Mouse (Mus musculus) mouse trophoblast stem cell (cell line): Measurements from ENCODE around the gene Polr2h.

Experiments used
- in situ Hi-C, 2 experiments: fragments of 300-500 bp; cut with MseI, MboI; formaldehyde crosslinking; loops; 2 replicates in 1 of 2; 3 replicates in 1 of 2; pipeline ENCODE4 v1.15.1; 2025

Polr2h gene

GRCm38 (mm10) chr16:20722736-20723135 is 5.3 kb downstream of the Polr2h start:
- in situ Hi-C loops: no loop called here

GRCm38 (mm10) chr16:20723247-20723646 is 5.8 kb downstream of the Polr2h start:
- in situ Hi-C loops: no loop called here

GRCm38 (mm10) chr16:20724338-20724748 is 6.9 kb downstream of the Polr2h start:
- in situ Hi-C loops: no loop called here

- in situ Hi-C loops: loop anchor here (5.0 kb wide), 1 partner anchor 37 kb away; no protein-coding TSS in a partner anchor
These were observed 7.9 kb downstream of the Polr2h start for GRCm38 (mm10) chr16:20725321-20725720.

- in situ Hi-C loops: loop anchor here (5.0 kb wide), 1 partner anchor 37 kb away; no protein-coding TSS in a partner anchor
These were observed 8.3 kb downstream of the Polr2h start for GRCm38 (mm10) chr16:20725750-20726149.

DNA sequence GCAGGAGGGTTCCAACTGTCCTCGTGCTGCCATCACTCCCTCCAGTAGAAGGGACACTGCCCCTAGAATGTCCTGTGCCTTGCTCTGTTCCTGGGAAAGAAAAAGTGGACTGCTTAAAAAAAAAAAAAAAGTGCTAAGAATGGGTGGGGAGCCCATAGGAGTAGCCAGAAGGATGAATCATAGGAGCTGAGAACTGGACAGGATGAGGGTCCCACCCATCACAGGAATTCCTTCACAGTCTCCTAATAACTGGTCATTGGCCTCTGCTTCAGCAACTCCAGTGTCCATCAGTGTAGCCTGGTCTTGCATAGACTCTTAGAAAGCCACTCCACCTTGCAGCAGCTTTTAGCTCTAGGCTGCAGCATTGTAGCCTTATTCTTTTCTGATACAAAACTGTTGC is 8.9 kb downstream of the Polr2h start:
- in situ Hi-C loops: loop anchor here (5.0 kb wide), 1 partner anchor 36 kb away; no protein-coding TSS in a partner anchor

DNA sequence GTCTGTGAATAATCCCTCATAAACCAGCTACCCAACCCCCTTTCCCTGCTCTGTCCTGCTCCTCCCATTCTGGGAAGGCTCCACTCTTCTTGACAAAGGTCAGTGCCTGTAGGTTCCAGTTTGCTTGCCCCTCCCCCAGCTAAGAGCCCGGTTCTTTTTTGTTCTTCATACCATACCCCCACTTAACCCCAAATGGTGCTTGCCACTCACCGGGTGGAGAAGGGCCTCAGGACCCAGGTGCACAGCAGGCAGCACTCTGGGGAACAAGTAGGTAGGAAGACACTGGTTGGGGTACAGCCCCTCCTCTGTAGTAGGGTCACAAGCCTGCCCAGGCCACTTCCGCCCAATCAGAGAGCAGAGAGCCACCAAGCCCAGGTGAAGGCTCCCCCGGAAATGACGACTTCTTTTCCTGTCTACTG is 12.8 kb downstream of the Polr2h start:
- in situ Hi-C loops: no loop called here

DNA sequence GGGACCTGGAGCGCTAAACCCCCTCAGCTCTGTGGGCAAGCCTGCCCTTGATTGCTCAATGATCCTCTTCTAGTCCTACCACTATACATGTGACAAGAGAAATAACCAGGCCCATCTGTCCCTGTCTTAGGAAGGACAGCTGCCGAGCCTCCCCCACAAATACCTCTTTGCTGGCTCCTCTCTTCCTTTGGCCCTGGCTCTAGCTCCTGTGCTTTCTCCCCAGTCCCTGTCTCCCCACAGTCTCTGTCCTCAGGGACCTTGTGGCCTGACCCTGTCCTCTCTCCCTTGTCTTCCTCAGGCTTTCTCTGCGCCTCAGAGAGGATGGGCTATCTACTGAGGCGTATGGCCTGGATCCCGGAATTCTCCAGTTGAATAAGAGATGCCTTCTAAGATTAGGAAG is 14.2 kb downstream of the Polr2h start:
- in situ Hi-C loops: no loop called here

DNA sequence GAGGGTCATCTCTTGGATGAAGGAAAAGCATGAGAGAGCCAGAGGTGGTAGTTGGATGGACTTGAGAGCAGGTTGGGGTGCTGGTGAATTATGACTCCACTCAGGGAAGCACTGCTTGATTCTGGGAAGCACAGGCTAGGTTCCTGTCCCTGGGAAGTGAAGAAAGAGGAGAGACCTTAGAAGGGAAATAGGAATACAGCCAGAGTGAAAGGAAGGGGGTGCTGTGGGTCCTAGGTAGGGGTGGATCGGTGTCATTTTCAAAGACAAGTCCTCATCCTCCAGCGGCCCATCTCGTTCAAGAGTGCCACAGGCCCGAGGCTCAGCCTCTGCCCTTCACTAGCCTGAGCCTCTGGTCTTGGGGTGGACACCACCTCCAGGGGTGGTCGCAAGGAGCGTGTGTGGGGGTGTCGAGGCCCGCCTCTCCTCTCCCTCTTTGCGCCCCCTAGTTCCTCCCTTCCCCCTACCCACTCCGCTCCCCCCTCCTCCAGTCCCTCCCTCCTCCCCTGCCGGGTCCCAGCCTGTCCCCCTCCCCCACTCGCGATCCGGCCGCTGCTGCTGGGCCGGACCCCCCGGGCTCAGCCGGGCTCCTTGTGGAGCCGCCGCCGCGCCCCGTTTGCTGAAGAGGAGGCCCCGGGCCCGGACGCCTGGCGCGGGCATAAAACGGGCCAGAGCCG is 14.9 kb downstream of the Polr2h start:
- in situ Hi-C loops: no loop called here

DNA sequence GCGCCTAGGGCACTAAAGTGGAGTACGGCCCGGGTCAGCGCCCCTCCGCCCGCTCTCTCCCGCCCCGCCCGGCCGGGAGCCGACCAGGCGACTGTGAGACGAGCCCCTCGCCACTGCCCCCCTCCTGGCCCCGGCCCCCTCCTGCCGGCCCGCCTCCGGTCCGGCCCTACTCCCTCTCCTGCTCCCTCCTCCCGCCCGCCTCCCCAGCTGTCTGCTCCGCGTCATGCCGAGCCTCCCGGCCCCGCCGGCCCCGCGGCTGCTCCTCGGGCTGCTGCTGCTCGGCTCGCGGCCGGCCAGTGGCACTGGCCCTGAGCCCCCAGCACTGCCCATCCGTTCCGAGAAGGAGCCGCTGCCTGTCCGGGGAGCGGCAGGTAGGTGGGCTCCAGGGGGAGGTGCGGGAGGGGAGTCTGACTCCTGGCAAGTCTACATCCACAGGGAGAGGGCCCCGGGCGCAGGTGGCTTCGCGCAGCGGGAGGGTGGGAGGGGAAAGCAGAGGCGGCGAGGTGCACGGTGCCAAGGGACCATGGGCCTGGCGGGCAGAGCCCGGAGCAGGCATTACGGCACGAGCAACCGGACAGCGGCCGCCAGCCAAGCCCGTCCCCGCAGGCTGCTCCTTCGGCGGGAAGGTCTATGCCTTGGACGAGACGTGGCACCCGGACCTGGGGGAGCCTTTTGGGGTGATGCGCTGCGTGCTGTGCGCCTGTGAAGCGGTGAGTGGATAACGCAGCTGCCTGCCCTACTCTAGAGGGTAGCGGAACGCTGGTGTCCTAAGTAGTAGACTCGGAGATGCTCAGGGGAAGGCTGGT is 15.7 kb downstream of the Polr2h start, which contains the start of gene Chrd:
Chrd (plus strand) TSS at position 203 of the 806 bp plus-strand sequence.
- in situ Hi-C loops: no loop called here

DNA sequence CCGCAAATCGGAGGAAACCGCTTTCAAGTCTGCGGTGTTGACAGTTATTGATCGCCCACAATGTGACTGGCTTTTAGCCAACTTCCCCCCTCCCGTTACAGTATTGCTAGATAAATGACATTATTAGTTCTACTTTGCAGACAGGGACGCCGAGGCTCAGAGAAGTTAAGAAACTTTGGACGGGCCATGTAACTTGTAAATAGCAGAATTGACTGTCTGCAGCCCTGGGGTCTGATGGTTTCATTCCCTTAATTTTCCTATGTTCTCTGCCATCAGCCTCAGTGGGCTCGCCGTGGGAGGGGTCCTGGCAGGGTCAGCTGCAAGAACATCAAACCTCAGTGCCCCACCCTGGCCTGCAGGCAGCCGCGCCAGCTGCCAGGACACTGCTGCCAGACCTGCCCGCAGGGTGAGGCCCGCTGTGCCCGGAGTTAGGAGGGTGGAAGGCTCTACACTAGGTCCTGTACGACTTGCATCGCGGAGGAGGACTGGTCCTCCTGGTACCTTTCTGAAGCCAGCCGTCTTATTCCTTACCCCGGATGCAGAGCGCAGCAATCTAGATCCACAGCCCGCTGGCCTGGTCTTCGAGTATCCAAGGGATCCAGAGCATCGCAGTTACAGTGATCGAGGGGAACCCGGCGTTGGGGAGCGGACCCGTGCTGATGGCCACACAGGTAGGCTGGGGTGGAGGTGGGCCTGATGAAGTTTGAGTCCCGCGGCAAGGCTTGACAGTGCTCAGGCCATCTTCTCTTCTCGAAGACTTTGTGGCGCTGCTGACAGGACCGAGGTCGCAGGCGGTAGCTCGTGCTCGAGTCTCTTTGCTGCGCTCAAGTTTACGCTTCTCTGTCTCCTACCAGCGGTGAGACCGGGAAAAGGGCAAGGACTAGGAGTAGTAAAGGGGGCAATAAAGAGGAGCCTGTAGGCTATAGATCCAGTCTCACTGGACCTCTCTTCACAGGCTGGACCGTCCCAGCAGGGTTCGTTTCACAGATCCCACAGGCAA is 16.6 kb downstream of the Polr2h start, which contains the start of gene Thpo:
Thpo (minus strand) TSS at position 781 of the 1,000 bp plus-strand sequence.
- in situ Hi-C loops: no loop called here

GRCm38 (mm10) chr16:20735651-20736050 is 18.2 kb downstream of the Polr2h start:
- in situ Hi-C loops: no loop called here

DNA sequence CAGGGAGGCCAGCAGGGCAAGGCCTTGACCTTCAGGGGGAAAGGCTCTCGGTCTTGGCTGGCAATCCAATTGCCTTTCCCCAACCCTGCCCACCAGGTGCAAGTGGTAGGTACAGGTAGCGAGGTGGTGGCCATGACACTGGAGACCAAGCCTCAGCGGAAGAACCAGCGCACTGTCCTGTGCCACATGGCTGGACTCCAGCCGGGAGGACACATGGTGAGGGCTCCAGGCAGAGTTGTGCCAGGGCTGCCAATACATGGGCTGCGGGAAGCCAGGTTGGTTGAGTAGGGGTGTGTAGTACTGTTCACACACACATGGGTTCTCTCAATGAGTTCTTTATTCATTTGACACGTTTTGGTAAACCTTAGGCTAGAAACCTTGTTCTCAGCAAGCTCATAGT is 18.7 kb downstream of the Polr2h start:
- in situ Hi-C loops: no loop called here

- in situ Hi-C loops: no loop called here
These were observed 19.4 kb downstream of the Polr2h start for GRCm38 (mm10) chr16:20736823-20737222.

- in situ Hi-C loops: no loop called here
These were observed 22.4 kb downstream of the Polr2h start for GRCm38 (mm10) chr16:20739845-20740244.

- in situ Hi-C loops: no loop called here
These were observed 29.2 kb downstream of the Polr2h start for GRCm38 (mm10) chr16:20746641-20747040.

GRCm38 (mm10) chr16:20750518-20750917 is 33.1 kb downstream of the Polr2h start:
- in situ Hi-C loops: no loop called here

DNA sequence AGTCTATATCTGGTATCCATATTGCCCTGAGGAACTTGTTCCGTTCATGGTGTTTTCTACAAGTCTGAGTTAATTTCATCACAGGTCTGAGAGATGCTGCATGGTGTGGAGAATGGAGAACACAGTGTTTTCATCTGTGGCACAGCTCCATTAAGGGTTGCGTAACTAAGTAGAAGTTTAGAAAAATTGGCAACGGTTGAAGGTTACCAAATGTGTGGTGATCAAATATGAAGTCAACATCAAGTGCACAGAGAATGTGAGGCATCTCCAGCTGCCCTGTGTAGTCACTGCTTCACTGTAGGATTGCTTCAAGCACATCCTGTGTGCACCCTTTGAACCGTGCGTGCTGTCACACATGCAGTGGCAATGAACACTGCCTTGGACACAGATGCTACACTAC is 38.6 kb downstream of the Polr2h start:
- in situ Hi-C loops: no loop called here

DNA sequence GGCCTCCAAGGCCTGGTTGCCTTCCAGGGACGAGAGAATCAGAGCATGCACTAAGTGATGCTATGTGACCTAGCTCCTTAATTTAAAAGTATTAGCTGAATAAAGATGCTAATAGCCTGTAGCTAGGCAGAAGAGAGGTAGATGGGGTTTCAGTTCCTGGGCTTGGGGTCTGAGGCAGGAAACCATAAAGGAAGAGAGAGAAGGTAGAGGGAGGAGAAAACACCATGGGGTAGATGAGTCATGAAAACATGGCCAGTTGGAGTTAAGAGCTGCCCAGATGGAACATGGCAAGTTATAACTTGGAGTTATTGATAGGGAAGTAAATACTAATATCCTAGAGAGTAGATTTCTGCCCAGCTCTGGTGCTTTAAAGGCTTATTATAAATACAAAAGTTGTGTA is 39.9 kb downstream of the Polr2h start:
- in situ Hi-C loops: no loop called here

DNA sequence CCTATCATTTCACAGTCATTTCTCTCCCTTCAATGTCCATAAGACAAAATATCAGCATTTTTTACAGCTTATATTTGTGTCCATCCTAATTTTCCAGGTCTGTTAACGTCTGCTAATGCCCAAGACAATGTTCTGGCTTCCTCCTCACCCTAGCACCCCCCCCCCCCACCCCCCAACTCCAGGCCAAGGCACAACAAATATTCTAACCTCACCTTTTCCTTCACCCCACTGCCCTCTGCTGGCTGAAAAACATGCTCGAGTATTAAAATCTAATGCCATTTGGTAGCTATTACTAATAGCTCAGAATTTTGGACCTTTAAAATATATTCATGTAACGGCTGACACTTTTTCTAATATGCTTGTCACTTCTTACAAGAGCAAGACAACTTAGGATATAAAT is 44.2 kb downstream of the Polr2h start:
- in situ Hi-C loops: loop anchor here (5.0 kb wide), 1 partner anchor 34 kb away; no protein-coding TSS in a partner anchor

GRCm38 (mm10) chr16:20765244-20765643 is 47.8 kb downstream of the Polr2h start:
- in situ Hi-C loops: no loop called here
